Mouse (Mus musculus) mesoderm, embryonic 11.5 days (tissue): ENCODE data around the gene Gm20481.
"Not testable (repeated sequence)": the region's sequence is repeated elsewhere in the genome, so short reads cannot be mapped to it uniquely, and the experiment has no call there.

Source experiments
- DNase-seq: peaks from one replicate; pipeline ENCODE4 v3.0.0-alpha.2; 2012; ENCODE audit warnings: low read depth, low spot score

The Gm20481 gene

DNA sequence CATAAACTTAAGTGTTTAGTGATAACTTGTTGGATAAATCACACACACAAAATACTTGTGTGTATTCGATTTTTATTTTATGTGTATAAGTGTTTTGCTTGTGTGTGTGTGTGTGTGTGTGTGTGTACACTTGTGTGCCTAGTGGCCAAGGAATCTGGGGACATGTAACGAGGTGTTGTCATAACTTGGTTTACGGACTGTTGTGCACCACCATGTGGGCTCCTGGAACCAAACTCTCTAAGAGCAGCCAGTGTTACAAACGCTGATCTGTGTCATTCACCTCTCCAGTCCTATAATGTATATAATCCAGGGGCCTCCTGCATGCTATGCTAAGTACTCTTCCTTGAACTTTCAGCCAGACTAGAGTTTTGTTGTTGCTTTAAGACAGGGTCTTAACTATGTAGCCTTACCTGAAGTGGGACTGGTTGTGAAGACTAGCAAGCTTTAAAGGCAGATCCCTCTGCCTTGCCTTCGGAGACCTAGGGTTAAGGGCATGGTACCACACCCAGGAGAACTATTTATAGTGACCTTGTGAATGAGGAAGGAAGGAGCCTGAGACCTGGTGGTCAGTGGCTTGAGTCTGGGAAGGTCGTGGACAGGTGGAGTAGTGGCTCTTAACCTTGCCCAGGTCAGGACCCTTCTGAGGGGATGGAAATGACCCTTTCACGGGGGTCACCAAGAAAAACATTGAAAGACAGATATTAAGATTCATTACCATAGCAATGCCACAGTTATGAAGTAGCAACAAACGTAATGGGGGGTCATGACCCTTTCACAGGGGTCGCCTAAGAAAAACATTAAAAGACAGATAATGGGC lies 33.5 kb downstream of the Gm20481 start:
- no peak for DNase-seq

DNA sequence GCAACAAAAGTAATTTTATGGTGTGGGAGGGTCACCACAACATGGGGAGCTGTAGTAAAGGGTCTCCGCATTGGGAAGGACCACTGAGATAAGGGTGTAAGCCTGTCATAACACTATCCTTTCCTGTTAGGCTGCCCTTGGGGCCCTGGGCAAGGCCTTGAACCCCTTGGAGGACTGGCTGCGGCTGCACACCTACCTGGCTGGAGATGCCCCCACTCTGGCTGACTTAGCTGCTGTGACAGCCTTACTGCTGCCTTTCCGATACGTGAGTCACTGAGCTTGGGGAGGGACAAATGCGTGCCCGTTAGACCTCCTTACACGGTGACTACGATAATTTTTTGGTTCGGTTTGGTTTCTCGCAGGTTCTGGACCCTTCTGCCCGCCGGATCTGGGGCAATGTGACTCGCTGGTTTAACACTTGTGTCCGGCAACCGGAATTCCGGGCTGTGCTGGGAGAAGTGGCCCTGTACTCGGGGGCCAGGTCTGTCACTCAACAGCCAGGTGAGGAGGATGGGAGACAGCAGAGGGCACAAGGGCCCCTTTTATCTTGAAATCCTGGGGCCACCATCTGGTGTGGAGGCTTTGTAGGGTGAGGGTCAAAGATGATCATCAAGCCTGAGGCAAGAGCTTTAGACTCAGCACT lies 34.5 kb downstream of the Gm20481 start:
- no peak for DNase-seq

DNA sequence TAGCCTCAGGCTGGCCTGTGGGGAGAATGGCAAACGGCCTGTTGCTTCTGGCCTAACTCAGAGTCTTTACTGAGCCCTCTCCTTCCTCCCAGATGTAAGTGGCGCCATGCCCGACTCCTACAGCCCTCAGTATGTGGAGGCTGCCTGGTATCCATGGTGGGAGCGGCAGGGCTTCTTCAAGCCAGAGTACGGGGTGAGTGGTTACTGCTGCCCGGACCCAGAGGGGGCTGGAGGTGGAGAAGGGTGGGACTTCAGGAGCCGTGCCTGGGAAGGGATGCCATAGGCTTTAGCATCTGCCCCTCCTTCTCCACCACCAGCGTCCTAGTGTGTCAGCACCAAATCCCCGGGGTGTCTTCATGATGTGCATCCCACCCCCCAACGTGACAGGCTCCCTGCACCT lies 35.4 kb downstream of the Gm20481 start:
- DNase-seq: no peak

DNA sequence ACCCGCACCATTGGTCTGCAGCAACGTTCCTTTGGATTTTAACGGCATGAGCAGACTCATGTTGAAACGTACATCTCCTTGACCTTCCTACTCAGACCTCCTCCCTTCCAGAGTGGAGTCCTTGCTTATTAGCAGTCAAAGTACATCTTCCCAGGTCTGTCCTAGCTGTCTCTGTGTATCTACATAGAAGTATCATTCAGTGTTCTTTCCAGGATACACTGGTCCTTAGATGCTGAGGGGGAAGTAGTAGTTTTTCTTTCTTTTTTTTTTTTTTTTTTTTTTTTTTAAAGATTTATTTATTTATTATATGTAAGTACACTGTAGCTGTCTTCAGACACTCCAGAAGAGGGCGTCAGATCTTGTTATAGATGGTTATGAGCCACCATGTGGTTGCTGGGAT lies 36.2 kb downstream of the Gm20481 start:
- DNase-seq: not testable (repeated sequence)

DNA sequence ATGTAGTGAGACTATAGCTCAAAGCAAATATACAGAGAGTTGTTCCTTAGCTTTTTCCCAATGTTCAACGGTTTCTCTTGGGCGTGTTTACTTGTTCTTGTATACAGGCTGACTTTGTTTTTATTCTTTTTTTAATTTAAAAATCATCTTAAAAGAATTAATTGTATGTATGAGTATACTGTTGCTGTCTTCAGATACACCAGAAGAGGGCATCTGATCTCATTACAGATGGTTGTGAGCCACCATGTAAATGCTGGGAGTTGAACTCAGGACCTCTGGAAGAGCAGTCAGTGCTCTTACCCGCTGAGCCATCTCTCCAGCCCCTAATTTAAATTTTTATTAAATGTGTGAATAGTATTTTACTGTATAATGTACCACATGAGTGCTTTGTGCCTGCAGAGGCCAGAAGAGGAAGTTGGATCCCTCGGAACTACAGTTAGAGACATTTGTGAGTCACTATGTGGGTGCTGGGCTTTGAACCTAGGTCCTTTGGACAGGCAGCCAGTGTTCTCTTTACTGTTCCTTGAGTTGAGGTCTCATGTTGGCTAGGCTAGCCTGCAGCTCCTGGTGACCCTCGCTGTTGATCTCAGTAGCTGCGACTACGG lies 37.8 kb downstream of the Gm20481 start:
- no peak for DNase-seq

DNA sequence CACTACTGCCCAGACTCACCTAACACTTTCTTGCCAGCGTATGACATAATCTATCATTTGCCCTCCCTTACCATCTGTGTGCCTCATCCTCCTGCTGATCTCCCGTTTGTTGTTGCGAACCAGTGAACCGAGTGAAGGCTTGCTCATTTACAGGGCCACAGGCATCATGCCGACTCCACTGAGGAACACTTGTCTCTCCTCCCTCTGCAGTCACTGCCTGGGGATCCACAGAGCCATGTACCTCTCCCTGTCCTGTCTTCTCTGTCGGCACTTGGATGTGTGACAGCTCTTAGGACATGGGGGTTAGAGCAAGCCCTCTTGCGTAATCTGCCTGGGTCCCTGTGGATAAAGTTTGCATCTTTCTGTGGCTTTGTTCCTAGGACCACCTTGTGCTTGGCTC lies 39.9 kb downstream of the Gm20481 start:
- DNase-seq: no peak

DNA sequence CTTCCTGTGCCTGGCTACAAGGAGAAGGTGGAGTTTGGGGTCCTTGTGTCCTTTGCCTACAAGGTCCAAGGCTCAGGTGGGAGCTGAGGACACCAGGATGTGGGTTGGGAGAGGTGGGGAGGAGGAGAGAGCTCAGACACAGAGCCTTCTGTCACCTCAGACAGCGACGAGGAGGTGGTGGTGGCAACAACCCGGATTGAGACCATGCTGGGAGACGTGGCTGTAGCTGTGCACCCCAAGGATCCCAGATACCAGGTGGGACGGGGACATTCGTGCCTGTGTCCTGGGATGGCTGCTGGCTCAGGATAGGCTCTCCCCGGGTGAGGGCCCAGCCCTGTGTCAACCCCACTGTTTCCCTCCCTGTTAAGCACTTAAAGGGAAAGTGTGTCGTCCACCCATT lies 41.7 kb downstream of the Gm20481 start:
- no peak for DNase-seq

DNA sequence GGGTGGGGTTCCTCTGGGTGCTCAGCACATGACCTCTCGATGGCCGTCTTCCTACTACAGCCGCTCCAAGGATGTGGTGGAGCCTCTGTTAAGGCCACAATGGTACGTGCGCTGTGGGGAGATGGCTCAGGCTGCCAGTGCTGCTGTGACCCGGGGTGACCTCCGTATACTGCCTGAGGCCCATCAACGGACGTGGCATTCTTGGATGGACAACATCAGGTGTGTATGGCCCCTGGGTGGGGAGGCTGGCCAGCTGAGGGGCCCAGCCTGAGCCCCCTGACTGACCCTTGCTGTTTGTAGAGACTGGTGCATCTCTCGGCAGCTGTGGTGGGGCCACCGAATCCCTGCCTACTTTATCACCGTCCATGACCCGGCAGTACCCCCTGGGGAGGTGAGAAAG lies 42.7 kb downstream of the Gm20481 start:
- DNase-seq: no peak

DNA sequence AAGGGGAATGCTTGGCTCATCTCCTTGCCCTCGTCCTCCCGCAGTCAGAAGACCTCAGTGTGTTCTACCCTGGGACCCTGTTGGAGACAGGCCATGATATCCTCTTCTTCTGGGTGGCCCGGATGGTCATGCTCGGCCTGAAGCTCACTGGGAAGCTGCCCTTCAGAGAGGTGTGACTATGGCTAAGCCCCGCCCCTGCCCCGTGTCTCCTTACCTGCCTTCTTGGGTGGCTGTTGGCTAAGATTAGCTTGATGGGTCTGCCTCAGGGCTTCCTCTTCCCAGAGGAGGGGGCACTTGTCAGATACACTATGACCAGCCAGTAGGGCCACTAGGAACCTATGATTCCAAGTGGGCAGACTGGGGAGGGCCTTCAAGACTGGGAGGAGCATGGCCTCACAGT lies 43.5 kb downstream of the Gm20481 start:
- no peak for DNase-seq

DNA sequence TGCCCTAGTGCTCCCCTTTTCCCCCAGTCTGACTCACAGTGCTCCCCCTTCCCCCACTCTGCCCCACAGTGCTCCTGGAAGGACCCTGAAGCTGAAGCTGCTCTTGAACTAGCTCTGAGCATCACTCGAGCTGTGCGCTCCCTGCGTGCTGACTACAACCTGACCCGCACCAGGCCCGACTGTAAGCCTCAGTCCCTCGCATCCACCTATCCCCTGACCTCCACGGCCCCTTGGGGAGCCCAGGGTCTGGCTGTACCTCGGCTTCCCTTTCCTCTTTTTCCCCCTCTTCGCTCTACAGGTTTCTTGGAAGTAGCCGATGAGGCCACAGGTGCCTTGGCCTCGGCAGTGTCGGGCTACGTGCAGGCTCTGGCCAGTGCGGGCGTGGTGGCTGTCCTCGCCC lies 45.6 kb downstream of the Gm20481 start:
- no peak for DNase-seq

DNA sequence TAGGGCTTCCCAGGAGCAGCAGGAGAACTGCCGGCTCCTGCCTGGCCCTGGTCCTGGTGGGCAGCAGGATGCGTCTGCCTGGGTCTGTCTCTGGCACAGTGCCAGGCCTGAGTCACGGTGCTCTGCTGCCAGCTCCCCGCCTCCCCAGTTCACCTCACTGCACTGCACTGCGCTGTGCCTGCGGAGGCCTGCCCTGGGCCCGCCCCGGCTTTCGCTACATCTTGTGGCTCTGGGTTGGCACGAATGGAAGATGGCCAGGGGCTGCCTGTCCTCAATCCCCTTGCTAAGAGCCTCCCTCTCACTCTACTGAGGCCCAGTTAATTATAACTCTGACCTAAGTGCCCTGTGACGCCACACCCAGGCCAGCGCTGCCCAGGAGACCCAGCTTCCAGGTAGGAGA lies 46.7 kb downstream of the Gm20481 start, which contains the start of gene Vwa7:
TSS of gene Vwa7 (plus strand) at position 204 of the 400 bp plus-strand sequence.
- no peak for DNase-seq

DNA sequence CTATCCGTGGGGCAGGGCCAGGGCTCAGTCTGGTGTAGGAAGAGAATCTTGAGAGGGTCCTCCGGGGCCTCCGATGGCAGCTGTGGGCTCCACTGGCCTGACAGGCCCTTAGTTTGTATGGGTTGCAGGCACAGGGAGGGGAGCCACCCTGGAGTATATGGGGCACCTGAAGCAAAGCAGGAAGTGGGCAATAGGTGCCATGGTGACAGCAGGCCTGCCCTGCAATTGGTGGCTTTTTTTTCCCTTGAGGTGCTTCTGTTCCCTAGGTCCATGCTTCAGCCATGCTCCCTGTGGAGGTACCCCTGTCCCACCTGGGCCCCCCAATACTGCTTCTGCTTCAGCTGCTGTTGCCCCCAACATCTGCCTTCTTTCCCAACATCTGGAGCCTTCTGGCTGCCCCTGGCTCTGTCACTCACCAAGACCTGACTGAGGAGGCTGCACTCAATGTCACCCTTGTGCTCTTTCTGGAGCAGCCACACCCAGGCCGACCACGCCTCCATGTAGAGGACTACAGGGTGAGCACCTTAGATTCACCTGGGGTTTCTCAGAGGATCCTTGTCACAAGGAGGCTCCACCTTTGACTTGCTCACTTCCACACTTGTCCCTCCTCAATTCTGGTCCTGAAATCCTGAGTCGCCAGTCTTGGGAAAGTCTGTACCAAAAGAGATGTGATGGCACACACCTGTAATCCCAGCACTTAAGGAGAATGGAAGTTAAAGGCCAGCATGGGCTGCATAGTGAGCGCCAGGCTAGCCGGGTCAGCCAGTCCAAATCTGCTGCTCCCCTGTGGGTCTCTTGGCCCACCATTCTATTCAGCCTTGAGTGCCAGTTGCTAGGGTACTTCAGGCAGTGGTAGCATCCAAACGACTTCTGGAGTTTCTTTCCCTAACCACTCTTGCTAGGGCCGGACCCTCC lies 47.3 kb downstream of the Gm20481 start:
- no peak for DNase-seq

DNA sequence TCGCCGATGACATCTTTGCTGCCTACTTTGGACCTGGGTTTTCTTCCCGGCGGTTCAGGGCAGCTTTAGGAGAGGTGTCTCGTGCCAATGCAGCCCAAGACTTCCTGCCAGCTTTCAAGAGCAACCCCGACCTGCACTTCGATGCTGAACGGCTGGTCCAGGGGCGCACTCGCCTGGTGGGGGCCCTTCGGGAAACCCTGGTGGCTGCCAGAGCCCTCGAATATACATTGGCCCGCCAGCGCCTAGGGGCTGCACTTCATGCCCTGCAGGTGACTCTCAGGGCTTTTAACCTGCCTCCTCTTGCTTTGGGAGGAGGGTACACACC lies 48.0 kb downstream of the Gm20481 start:
- no peak for DNase-seq

DNA sequence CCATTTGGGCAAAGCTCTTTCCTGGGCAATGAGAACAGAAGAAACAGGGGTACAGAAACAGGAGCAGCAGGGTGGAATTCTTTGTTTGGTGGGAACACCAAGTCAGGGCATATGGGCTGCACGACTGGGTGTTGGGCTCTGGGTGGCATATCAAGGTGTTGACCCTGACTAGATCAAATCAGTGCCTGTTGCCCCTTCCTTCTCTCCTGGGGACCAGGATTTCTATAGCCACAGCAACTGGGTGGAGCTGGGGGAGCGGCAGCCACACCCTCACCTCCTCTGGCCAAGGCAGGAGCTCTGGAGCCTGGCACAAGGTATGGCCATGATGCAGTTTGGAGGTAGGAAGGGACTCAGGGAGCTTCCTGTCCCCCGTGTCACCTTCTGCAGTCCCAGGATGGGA lies 48.5 kb downstream of the Gm20481 start:
- no peak for DNase-seq

DNA sequence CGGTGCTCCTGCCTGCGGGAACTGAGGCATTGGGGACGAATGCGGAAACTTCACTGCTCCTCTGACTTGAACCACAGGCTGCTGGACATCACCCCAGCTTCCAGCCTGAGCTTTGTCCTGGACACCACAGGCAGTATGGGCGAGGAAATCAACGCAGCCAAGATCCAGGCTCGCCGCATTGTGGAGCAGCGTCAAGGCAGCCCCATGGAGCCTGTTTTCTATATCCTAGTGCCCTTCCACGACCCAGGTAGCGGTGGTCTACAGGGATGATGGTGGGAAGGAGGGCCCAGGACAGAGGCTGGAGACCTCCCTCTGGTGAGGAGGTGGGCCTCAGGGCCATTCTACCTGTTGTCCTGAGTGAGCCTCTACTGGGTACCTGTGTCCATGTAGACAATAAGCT lies 50.2 kb downstream of the Gm20481 start:
- no peak for DNase-seq

DNA sequence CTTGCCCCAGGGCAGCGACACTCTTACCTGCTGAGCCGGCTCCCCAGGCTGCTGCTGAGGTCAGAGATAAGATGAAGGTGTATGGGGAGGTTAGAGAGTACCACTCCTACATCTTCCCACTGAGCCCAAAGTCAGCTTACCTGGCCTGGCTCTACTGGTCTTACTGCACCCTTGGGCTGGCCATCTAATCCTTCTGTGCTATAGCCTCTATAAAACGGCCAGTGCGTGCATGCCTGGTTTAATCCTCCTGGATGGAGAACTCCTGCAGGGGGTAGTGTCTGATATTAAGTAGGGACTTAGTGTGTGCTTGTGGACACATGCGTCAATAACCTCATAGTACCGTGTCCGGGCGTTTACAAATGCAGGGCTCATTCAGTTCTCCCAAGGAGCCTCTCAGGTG lies 50.8 kb downstream of the Gm20481 start:
- no peak for DNase-seq

DNA sequence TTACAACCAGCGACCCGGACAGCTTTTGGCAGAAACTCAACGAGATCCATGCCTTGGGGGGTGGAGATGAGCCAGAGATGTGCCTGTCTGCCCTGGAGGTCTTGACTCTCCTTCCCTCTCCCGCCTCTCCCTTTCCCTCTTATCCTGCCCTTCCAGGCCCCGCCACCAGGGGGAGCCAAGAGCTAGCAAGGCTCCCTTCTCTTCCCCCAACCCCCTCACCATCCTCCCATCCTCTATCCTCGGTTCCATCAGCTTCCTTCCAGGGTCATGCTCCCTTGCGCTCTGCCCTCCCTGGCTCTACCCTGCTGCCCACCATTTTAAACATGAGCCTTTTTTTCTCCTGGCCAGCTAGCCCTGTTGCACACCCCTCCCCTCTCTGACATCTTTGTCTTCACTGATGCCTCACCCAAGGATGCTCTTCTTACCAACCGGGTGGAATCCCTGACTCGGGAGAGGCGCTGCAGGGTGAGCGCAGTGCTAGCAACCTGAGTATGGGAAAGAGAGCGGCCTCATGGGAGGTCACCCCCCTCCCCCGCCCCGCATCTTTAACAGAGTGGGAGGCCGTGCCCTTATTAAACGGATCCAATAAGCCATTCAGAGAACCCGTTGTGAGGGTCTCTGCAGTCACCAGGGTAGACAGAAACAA lies 51.6 kb downstream of the Gm20481 start:
- peak; percentile 90 for DNase-seq
